Mouse (Mus musculus) limb, embryonic 13.5 days (tissue): ENCODE measurements around the gene Svop. TPM values are rescaled to one million over a fixed set of nuclear protein-coding genes. Genes with fewer than 3 reads are reported as not detected.

ENCODE experiments used
- ATAC-seq: fragments of 200-750 bp; cut with Nextera tagmentation; 2 replicates; pipeline ENCODE4 v1.8.0; 2017; ENCODE audit warnings: low read depth, moderate number of reproducible peaks, moderate TSS enrichment; ENCODE audit not compliant: low FRiP score
- H3K27ac ChIP-seq: fragments of 300-500 bp; sonication (generic); 2 replicates; pipeline ENCODE4 v1.5.1; 2015; ENCODE audit warnings: inconsistent platforms, mild to moderate bottlenecking, moderate library complexity
- H3K27me3 ChIP-seq: fragments of 300-500 bp; sonication (generic); 2 replicates; pipeline ENCODE4 v1.6.1; 2015; ENCODE audit warnings: mild to moderate bottlenecking, inconsistent platforms
- H3K36me3 ChIP-seq: fragments of 300-500 bp; sonication (generic); 2 replicates; pipeline ENCODE4 v1.6.1; 2015; ENCODE audit warnings: inconsistent platforms, mild to moderate bottlenecking, moderate library complexity
- H3K4me1 ChIP-seq: fragments of 300-500 bp; sonication (generic); 2 replicates; pipeline ENCODE4 v1.6.1; 2015; ENCODE audit warnings: inconsistent platforms
- H3K4me2 ChIP-seq: fragments of 300-500 bp; sonication (generic); replicated peaks from 2 replicates; pipeline ENCODE4 v1.6.1; 2015; ENCODE audit warnings: inconsistent platforms, mild to moderate bottlenecking, moderate library complexity
- H3K4me3 ChIP-seq: fragments of 300-500 bp; sonication (generic); 2 replicates; pipeline ENCODE4 v1.5.1; 2015; ENCODE audit warnings: moderate library complexity, mild to moderate bottlenecking, inconsistent platforms
- H3K9ac ChIP-seq: fragments of 300-500 bp; sonication (generic); 2 replicates; pipeline ENCODE4 v1.6.1; 2015; ENCODE audit warnings: mild to moderate bottlenecking, inconsistent platforms
- H3K9me3 ChIP-seq: fragments of 300-500 bp; sonication (generic); 2 replicates; pipeline ENCODE4 v1.6.1; 2016; ENCODE audit warnings: inconsistent platforms
- WGBS: fragments of 180-500 bp; shearing (Covaris S2); methylation state at CpG from one replicate; pipeline ENCODE4 v1.1.7; 2015; 5-methylcytosine and 5-hydroxymethylcytosine counted together
- polyA plus RNA-seq: library from polyadenylated mRNA; unstranded; fragments of >200 nt; fragmentation: Nextera tagmentation; extraction: Ambion mirVana; gene quantifications from 2 replicates; pipeline ENCODE4 v1.2.1, GENCODE M21; 2015

Svop gene
- polyA plus RNA-seq, 1 experiment from 2014 or later = 0.05 TPM

GRCm38 (mm10) chr5:114040508-114040907, 50.9 kb downstream of the Svop start:
- no peaks in the 10 kb centered on the region for H3K9me3 ChIP-seq
- H3K27ac ChIP-seq = no peak overlapping the region
- H3K4me1 ChIP-seq = peaks cover 8% of the 10 kb centered on the region; the same call in 1 of the 2 replicates
- ATAC-seq = no peak
- no peak overlapping the region for H3K4me2 ChIP-seq
- H3K9ac ChIP-seq = no peak overlapping the region
- H3K4me3 ChIP-seq = no peak overlapping the region
- H3K27me3 ChIP-seq = 0 out of 2 replicates have a peak, but pooled peaks cover 8% of the 10 kb centered on the region
- H3K36me3 ChIP-seq = no peaks in the 10 kb centered on the region
- WGBS = 32% methylated on average over 7 of the region's 8 CpGs

GRCm38 (mm10) chr5:114035111-114035510, 56.3 kb downstream of the Svop start:
- WGBS = 66% methylated on average over 10 of the region's 10 CpGs
- Histone ChIP-seq H3K4me3 (no peak overlapping the region), H3K9ac (no peak overlapping the region), H3K4me2 (no peak overlapping the region), H3K36me3 (no peaks in the 10 kb centered on the region), H3K27me3 (no peaks in the 10 kb centered on the region), H3K27ac (no peak overlapping the region), H3K4me1 (no peaks in the 10 kb centered on the region), H3K9me3 (no peaks in the 10 kb centered on the region)
- no peak for ATAC-seq

- Histone ChIP-seq H3K4me3 (no peak overlapping the region), H3K27ac (no peak overlapping the region), H3K36me3 (no peaks in the 10 kb centered on the region), H3K9me3 (no peaks in the 10 kb centered on the region), H3K4me1 (no peaks in the 10 kb centered on the region), H3K4me2 (no peak overlapping the region), H3K9ac (no peak overlapping the region), H3K27me3 (no peaks in the 10 kb centered on the region)
- 81% methylated on average over 7 of the region's 7 CpGs for WGBS
- ATAC-seq = no peak
These were observed 57.0 kb downstream of the Svop start for GRCm38 (mm10) chr5:114034393-114034792.

GRCm38 (mm10) chr5:114032161-114032763, 59.1 kb downstream of the Svop start:
- H3K4me1 ChIP-seq = no peaks in the 10 kb centered on the region
- 77% methylated on average over 3 of the region's 3 CpGs for WGBS
- H3K4me3 ChIP-seq = no peak overlapping the region
- no peak overlapping the region for H3K4me2 ChIP-seq
- H3K9ac ChIP-seq = no peak overlapping the region
- H3K9me3 ChIP-seq = no peaks in the 10 kb centered on the region
- H3K27ac ChIP-seq = no peak overlapping the region
- H3K36me3 ChIP-seq = no peaks in the 10 kb centered on the region
- ATAC-seq = no peak
- H3K27me3 ChIP-seq = no peaks in the 10 kb centered on the region

GRCm38 (mm10) chr5:114030652-114031051, 60.7 kb downstream of the Svop start:
- WGBS = 93% methylated on average over 12 of the region's 12 CpGs
- Histone ChIP-seq H3K4me2 (no peak overlapping the region), H3K27ac (no peak overlapping the region), H3K9me3 (no peaks in the 10 kb centered on the region), H3K27me3 (no peaks in the 10 kb centered on the region), H3K4me1 (no peaks in the 10 kb centered on the region), H3K36me3 (no peaks in the 10 kb centered on the region), H3K4me3 (no peak overlapping the region), H3K9ac (no peak overlapping the region)
- no peak for ATAC-seq

- H3K9me3 ChIP-seq = no peaks in the 10 kb centered on the region
- no peak overlapping the region for H3K4me2 ChIP-seq
- no peak overlapping the region for H3K9ac ChIP-seq
- ATAC-seq = no peak
- H3K27me3 ChIP-seq = peaks cover 5% of the 10 kb centered on the region; the same call in 1 of the 2 replicates
- H3K36me3 ChIP-seq = no peaks in the 10 kb centered on the region
- no peaks in the 10 kb centered on the region for H3K4me1 ChIP-seq
- WGBS = 89% methylated on average over 12 of the region's 12 CpGs
- no peak overlapping the region for H3K4me3 ChIP-seq
- H3K27ac ChIP-seq = no peak overlapping the region
These were observed 63.3 kb downstream of the Svop start for GRCm38 (mm10) chr5:114028111-114028510.

- H3K9me3 ChIP-seq = no peaks in the 10 kb centered on the region
- H3K27me3 ChIP-seq = peaks cover 5% of the 10 kb centered on the region; the same call in 1 of the 2 replicates
- no peak overlapping the region for H3K4me2 ChIP-seq
- H3K4me1 ChIP-seq = no peaks in the 10 kb centered on the region
- no peak for ATAC-seq
- no peak overlapping the region for H3K4me3 ChIP-seq
- H3K9ac ChIP-seq = no peak overlapping the region
- 89% methylated on average over 12 of the region's 12 CpGs for WGBS
- H3K27ac ChIP-seq = no peak overlapping the region
- no peaks in the 10 kb centered on the region for H3K36me3 ChIP-seq
These were observed 64.0 kb downstream of the Svop start for GRCm38 (mm10) chr5:114027217-114027944.

- ATAC-seq = no peak
- Histone ChIP-seq H3K36me3 (no peaks in the 10 kb centered on the region), H3K27me3 (peaks cover 5% of the 10 kb centered on the region; the same call in 1 of the 2 replicates), H3K9ac (no peak overlapping the region), H3K4me3 (no peak overlapping the region), H3K4me2 (no peak overlapping the region; the same call in 1 of the 2 replicates), H3K9me3 (no peaks in the 10 kb centered on the region), H3K27ac (no peak overlapping the region), H3K4me1 (no peaks in the 10 kb centered on the region)
- 8% methylated on average over 10 of the region's 10 CpGs for WGBS
These were observed 66.5 kb downstream of the Svop start for GRCm38 (mm10) chr5:114024885-114025284.

- Histone ChIP-seq H3K4me3 (no peak overlapping the region), H3K27me3 (peaks cover 5% of the 10 kb centered on the region; the same call in 1 of the 2 replicates), H3K4me2 (no peak overlapping the region), H3K36me3 (no peaks in the 10 kb centered on the region), H3K9ac (no peak overlapping the region), H3K9me3 (no peaks in the 10 kb centered on the region), H3K27ac (no peak overlapping the region), H3K4me1 (no peaks in the 10 kb centered on the region)
- ATAC-seq = no peak
- WGBS = 66% methylated on average over 6 of the region's 6 CpGs
These were observed 67.0 kb downstream of the Svop start for GRCm38 (mm10) chr5:114024390-114024789.

GRCm38 (mm10) chr5:114015121-114015520, 76.2 kb downstream of the Svop start:
- Histone ChIP-seq H3K27ac (no peak overlapping the region), H3K9me3 (no peaks in the 10 kb centered on the region), H3K4me2 (no peak overlapping the region), H3K4me1 (no peaks in the 10 kb centered on the region), H3K4me3 (no peak overlapping the region), H3K9ac (no peak overlapping the region), H3K36me3 (no peaks in the 10 kb centered on the region), H3K27me3 (no peaks in the 10 kb centered on the region; the same call in 1 of the 2 replicates)
- WGBS = 67% methylated on average over 7 of the region's 7 CpGs
- ATAC-seq = no peak

GRCm38 (mm10) chr5:114009049-114009448, 82.3 kb downstream of the Svop start:
- Histone ChIP-seq H3K4me3 (no peak overlapping the region), H3K9me3 (no peaks in the 10 kb centered on the region), H3K36me3 (no peaks in the 10 kb centered on the region), H3K9ac (no peak overlapping the region), H3K4me1 (no peaks in the 10 kb centered on the region), H3K4me2 (no peak overlapping the region), H3K27ac (no peak overlapping the region), H3K27me3 (no peaks in the 10 kb centered on the region)
- 67% methylated on average over 4 of the region's 4 CpGs for WGBS
- ATAC-seq = no peak

- H3K27ac ChIP-seq = no peak overlapping the region
- H3K36me3 ChIP-seq = no peaks in the 10 kb centered on the region
- H3K4me2 ChIP-seq = no peak overlapping the region
- H3K9me3 ChIP-seq = no peaks in the 10 kb centered on the region
- H3K4me3 ChIP-seq = no peak overlapping the region
- no peak overlapping the region for H3K9ac ChIP-seq
- no peak for ATAC-seq
- 75% methylated on average over 12 of the region's 12 CpGs for WGBS
- H3K4me1 ChIP-seq = no peaks in the 10 kb centered on the region
- no peaks in the 10 kb centered on the region for H3K27me3 ChIP-seq
These were observed 83.5 kb downstream of the Svop start for GRCm38 (mm10) chr5:114007753-114008453.
